Mouse (Mus musculus) embryonic fibroblast, embryonic 13.5 days (primary cell): ENCODE data around the gene Ckap4. TPM values are rescaled to one million over a fixed set of nuclear protein-coding genes. Genes with fewer than 3 reads are reported as not detected.

ENCODE experiments used
- H3K27ac ChIP-seq: 2 replicates; pipeline ENCODE4 v1.5.1; 2012; ENCODE audit warnings: low read length, control low read depth, inconsistent platforms; ENCODE audit not compliant: insufficient read depth
- H3K4me1 ChIP-seq: 2 replicates; pipeline ENCODE4 v1.6.1; 2011; ENCODE audit warnings: low read length; ENCODE audit not compliant: control insufficient read depth, insufficient read depth
- H3K4me3 ChIP-seq: 2 replicates; pipeline ENCODE4 v1.5.1; 2011; ENCODE audit warnings: mild to moderate bottlenecking, control low read depth, low read length; ENCODE audit not compliant: insufficient read depth
- CTCF ChIP-seq: IDR thresholded peaks from 2 replicates; pipeline ENCODE4 v1.5.1; 2011; ENCODE audit warnings: mild to moderate bottlenecking, control low read depth, low read length, moderate library complexity, borderline replicate concordance; ENCODE audit not compliant: insufficient read depth
- POLR2A ChIP-seq: IDR thresholded peaks from 2 replicates; pipeline ENCODE4 v1.6.1; 2011; ENCODE audit warnings: low read depth, mild to moderate bottlenecking, control low read depth, low read length, moderate library complexity
- polyA plus RNA-seq: library from polyadenylated mRNA; stranded (reverse); fragments of >200 nt; gene quantifications from 2 replicates; pipeline ENCODE4 v1.2.4, GENCODE M21; 2011; ENCODE audit warnings: low read depth; ENCODE audit not compliant: missing spikeins, insufficient read length

Ckap4 gene
- polyA plus RNA-seq, 1 experiment: 280 TPM

- Histone ChIP-seq H3K4me3 (no peak overlapping the region), H3K4me1 (no peaks in the 10 kb centered on the region), H3K27ac (peak overlapping the region; percentile 9; the same call in 1 of the 2 replicates)
- TF ChIP-seq POLR2A (no peak), CTCF (no peak)
Observed at GRCm38 (mm10) chr10:84481327-84481671, 52.6 kb downstream of the Ckap4 start.

DNA sequence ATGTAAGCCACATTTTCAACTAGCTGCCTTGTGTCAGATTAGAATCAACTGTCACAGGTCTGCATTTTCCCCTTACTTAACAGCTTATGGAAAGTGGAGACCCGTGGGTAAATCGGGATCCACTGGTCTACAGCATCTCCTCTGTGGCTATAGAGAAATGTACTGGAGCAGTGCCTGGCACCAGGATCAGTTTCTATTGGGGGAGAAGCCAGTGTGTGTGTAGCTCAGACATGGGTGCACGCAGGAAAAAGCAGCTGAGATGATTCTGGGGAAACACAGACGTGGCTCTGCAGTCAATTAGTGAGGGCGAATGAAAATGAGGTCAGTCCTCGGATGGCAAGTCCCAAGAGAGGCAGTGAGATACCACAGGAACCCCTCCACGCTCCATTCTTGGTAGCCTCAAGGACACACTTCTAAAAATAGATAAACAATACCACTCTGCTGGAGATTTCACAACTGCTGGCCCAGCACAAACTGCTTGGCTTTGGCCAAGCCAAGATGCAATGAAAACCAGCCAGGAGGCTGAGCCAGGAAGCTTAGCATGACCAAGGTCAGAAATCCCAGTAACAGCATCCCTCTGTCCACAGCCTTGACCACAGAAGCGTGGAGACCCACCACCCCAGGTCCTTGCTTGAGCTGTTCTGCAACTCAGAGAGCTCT lies 53.1 kb downstream of the Ckap4 start:
- Histone ChIP-seq H3K4me3 (no peak overlapping the region), H3K4me1 (no peaks in the 10 kb centered on the region), H3K27ac (peak overlapping the region; percentile 9; the same call in 1 of the 2 replicates)
- TF ChIP-seq CTCF (no peak), POLR2A (no peak)

GRCm38 (mm10) chr10:84480146-84480545 lies 53.7 kb downstream of the Ckap4 start:
- TF ChIP-seq POLR2A: no peak
- TF ChIP-seq CTCF: no peak
- Histone ChIP-seq H3K4me3 (no peak overlapping the region), H3K4me1 (no peaks in the 10 kb centered on the region), H3K27ac (no peak overlapping the region)

- H3K4me3 ChIP-seq: no peak overlapping the region
- TF ChIP-seq CTCF (no peak), POLR2A (no peak)
Observed at GRCm38 (mm10) chr10:84477613-84478076, 56.2 kb downstream of the Ckap4 start.

GRCm38 (mm10) chr10:84477045-84477612 lies 56.7 kb downstream of the Ckap4 start:
- Histone ChIP-seq H3K4me1 (no peaks in the 10 kb centered on the region), H3K27ac (no peak overlapping the region), H3K4me3 (no peak overlapping the region)
- TF ChIP-seq CTCF (no peak), POLR2A (no peak)

More at GRCm38 (mm10) chr10:84477613-84478076, 56.2 kb downstream of the Ckap4 start:
- Histone ChIP-seq H3K27ac (no peak overlapping the region), H3K4me1 (no peaks in the 10 kb centered on the region)

Other genes with a start within 250 kb of the Ckap4 start
- 74.3 and 84.1 TPM in 2 replicates for gene Nuak1, start 93.5 kb downstream of the Ckap4 start, polyA plus RNA-seq
- gene Tcp11l2, start 42.6 kb upstream of the Ckap4 start, polyA plus RNA-seq: 6.7 and 8.4 TPM in 2 replicates
- gene Polr3b, start 88.2 kb upstream of the Ckap4 start, polyA plus RNA-seq: 15.5 and 16.7 TPM in 2 replicates
- gene Rfx4, start 222.0 kb upstream of the Ckap4 start, polyA plus RNA-seq: 0.70 TPM in 1 of 2 replicates, not detected in the other